Mouse (Mus musculus) spleen, adult 2 months (tissue): Measurements from ENCODE around the gene Zfp36l2.

Source experiments
- CTCF ChIP-seq: fragments of 200-500 bp; IDR thresholded peaks from 2 replicates; pipeline ENCODE4 v1.5.1; 2011; ENCODE audit warnings: mild to moderate bottlenecking, inconsistent platforms; ENCODE audit not compliant: insufficient read depth, insufficient read length, insufficient replicate concordance; ENCODE audit errors: extremely low read depth
- POLR2A ChIP-seq: fragments of 200-500 bp; IDR thresholded peaks from 2 replicates; pipeline ENCODE4 v1.6.1; 2011; ENCODE audit warnings: low read depth, low read length, inconsistent platforms

DNA sequence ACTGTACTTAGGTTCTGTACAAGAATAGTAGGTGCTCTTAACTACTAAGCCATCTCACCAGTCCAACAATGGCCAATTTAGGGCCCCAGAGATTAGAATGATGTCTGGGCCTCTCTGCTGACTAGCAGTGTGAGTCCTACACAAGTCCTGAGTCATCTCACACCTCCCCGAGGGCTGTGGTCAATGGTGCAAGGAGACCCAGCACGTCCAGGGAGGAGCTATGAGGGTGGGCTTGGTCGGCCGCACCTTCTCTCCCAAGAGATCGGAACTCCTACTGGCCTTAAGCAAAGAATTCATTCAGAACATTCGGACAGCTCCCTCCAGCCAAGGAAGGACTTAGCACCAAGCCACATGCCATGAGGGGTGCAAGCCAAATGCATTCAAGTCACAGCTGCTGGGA lies 36.4 kb downstream of the Zfp36l2 start:
- TF ChIP-seq CTCF (no peak), POLR2A (no peak)
